Mouse (Mus musculus): ENCODE data around the gene Fbxl17.

- no peak for TF ChIP-seq CTCF (IDR thresholded peaks at IDR 0.05; ENCODE audit: borderline replicate concordance, control insufficient read depth, extremely low read depth, insufficient read depth, low read length, poor library complexity)
- no peak for TF ChIP-seq POLR2A (IDR thresholded peaks at IDR 0.05; ENCODE audit: control insufficient read depth, extremely low read depth, insufficient read depth, low read length, poor library complexity)
Measured at GRCm38 (mm10) chr17:63402741-63403681, 96.8 kb downstream of the Fbxl17 start.
